Mouse (Mus musculus) left cerebral cortex, postnatal 14 days (tissue): ENCODE measurements around the gene Pam. TPM values are rescaled to one million over a fixed set of nuclear protein-coding genes. Genes with fewer than 3 reads are reported as not detected.

Experiments
- DNase-seq, 2 experiments: peaks; one replicate each; pipeline ENCODE4 v3.0.0; 2021 to 2022; ENCODE audit warnings: low spot score in 2 of 2, mixed read lengths in 1 of 2
- intact Hi-C: fragments of 180-260 bp; cut with DNase I; formaldehyde crosslinking; loops from one replicate; pipeline ENCODE4 v1.15.1; 2025
- total RNA-seq, 2 experiments: library from RNA; stranded (reverse); gene quantifications; 2 replicates each; pipeline ENCODE4 v1.2.3; 2021

Gene Pam
- total RNA-seq, 2 experiments from 2014 or later: 223 to 229 TPM

DNA sequence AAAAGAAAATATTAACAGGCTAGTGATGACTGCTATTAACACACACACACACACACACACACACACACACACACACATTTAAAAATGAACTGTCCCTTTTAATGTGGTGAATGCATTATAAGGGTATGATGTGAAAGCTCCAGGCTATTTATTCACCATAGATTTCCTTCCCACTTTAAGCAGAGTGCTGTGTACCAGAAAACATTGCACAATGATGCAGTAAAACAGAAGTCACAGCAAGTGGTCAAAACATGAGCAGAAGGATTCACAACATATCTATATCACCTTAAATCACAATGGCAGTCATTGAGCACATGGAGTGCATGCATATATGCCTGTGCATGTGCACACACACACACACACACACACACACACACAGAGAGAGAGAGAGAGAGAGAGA lies 160.5 kb downstream of the Pam start:
- DNase-seq: no peak
- intact Hi-C loops: no loop called here

DNA sequence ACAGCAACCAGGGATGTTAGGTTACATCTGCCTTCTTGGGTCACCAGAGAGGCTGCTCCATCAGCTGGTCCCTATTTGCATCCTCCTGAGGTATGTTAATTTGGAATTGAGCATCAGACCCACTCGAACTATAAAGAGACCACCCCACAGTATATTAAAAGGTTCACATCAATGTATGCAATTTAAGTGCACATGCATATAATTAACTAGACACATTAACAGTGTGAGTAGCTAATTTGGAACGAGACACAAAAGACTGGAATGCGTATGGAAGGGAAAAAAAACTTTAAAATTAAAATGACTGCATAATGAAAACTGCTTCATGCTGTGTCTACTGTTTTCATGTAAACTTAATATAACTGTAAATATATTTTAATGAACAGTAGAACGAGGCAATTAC lies 164.2 kb downstream of the Pam start:
- intact Hi-C loops: no loop called here
- no peak for DNase-seq

DNA sequence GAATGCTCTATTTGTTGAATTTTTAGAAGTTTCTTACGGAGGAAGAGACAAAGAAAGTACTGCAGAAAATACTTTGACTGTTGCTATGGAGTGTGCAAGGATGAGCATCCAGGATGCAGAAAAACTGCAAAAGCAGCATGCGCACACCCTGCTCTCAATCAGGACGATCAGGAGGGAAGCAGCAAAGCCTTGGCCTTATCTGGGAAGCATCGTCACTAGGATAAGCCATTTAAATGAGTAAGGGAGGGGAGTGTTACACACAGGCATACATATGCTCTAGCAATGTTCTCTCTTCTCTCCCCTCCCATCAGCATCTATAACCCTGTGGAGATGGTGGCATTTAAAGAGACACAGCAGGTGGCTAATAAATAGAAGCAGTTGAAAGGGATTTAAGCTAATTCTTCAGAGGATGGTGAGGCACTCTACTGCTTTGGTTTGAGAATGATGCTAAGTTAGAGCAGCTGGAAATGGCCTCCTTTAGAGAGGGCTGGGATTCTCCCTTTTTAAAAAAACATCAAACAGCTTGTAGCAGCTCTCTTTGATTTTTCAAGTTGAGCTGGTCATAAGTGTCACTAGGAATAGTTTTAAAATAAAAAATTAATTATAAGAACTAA lies 165.9 kb downstream of the Pam start:
- intact Hi-C loops: no loop called here

DNA sequence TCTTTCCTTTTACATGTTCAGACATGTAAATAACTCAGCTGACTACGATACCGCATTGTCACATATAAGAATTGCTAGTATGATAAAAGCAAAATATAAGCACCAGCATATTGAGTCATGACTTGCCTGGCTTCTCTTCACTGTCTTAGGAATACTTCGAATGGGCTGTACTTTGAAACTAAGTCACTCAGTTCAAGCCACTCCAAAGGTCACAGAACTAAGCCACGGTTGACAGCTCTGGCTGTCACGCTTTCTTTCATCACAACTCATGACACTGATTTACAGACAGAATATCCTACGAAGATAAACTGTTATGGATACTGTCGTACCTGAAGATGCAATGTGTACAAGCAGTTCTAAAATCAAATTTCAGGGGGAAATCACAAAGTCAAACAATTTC lies 168.7 kb downstream of the Pam start:
- no peak for DNase-seq
- intact Hi-C loops: no loop called here

More for the DNA sequence above, 165.9 kb downstream of the Pam start:
- DNase-seq: no peak

DNA sequence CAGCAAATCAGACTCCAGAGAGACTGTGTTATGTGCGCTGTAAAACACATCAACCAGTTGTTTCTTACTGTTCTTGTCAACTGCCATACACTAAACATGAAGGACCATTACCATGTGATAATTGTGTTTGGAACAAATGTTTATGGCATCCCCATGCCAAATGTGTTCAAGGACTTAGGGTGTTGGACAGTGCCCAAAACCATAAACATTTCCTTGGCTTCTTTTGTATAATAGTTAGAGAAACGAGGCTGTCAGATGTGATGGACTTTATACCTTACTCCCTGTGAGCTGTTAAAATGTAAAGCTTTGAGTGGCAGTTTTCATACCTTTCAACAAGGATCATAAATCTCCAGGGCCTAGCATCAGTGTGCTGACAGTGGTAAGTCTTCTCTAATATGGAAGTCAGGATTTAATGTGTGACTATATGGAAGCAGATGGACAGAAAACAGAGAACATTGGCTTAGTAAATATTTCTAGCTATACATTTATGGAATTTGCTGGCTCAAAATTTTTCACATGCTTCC lies 169.4 kb downstream of the Pam start:
- intact Hi-C loops: no loop called here
- DNase-seq: no peak

DNA sequence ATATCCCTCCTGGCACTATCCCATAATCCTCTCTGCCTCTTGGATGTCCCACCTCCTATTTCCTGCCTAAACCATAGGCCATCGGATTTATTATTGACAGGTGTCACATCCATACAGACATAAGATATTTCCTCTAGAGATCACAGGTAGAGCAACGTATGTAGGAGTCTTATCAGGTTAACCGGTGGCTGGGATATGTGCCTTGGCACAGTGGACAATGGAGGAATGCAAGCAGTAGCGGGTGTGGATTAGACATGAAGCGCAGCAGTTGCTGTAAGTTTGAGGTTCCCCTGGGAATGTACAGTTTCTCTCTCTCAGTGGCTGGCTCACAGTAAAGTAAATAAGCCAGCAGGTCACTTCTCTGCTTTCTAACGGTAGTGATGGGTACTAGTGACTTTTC lies 173.1 kb downstream of the Pam start:
- intact Hi-C loops: no loop called here
- DNase-seq: no peak

DNA sequence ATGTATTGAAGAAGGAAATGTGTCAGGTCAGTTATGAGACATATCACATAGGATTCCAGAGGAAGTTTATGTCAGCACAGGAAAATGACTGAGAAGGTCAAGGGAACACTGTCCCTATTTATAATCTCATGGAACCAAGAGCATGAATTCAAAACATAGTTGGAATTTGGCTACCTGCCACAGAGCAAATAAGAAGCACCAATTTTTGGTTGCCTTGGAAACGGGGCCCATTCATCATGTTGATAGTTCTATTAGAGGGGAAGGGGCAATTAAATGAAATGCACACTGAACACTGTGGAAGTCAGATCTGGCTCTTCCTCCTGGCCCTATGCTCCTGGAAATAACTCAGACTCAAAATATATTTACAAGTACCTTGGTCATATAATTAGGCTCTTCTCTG lies 173.6 kb downstream of the Pam start:
- intact Hi-C loops: no loop called here
- DNase-seq: no peak

DNA sequence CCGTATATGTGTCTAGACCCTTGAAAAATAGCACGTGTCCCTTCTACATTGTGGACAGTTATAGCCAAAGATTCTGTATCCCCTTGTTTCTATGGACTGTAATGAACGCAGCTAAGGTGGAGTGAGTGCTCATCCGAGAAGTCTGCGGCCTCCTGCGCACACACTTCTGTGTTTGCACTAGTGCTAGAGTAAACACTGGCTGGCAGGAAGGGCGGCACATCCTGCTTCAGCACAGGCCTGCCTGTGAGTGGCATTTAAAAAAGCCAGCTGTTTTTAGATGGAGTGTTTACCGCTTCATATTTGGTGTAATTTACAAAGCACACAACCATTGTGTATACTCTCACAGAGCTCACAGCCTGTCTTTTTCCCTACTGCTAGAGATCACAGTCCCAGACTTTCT lies 177.0 kb downstream of the Pam start:
- intact Hi-C loops: no loop called here
- no peak for DNase-seq

DNA sequence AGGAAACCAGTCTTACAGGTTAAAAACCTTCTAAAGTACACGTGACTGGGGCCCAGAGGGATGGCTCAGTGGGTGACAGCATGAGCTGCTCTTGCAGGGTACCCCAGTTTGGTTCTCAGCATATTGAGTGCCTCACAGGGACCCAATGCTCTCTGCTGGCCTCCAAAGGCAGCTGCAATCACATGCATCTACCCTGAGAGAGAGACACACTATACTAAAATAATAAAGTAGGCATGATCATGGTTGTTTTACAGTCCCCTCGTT lies 178.5 kb downstream of the Pam start:
- intact Hi-C loops: no loop called here
- DNase-seq: no peak

DNA sequence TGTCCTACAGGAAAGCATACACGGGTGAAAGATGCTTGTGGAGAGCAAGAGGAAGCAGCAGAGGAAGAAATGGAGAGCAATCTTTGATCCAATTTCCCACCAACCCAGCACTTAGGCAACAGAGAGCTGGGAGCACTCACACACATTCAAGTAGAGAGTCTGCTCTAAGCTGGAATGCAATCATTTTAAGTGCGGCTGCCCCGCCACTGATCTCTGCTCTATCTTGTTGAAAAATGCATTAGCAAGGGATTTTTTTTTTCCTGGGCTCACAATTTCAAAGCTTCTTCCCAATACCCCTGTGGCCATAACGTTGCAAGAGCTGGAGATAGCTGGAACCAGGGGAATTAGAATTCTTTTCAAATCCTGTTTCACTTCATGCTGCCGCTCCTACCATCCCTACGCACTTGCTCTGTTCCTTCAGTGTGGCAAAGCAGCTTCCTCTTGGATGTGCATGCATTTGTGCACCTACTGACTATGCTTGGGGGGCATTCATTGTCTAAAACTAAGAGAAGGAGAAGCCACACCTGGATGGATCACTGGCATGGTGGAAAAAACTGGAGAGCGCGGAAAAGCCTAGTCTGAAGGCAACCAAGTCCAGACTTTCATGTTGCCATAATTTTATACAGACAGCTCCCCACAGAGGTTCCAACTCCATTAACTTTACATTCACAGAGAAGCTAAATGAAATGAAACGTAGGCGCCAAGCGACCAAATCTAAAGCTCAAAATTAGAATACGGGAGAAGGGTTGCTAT lies 179.1 kb downstream of the Pam start:
- DNase-seq: peak in 1 of 2 experiments; percentile 23
- intact Hi-C loops: no loop called here

DNA sequence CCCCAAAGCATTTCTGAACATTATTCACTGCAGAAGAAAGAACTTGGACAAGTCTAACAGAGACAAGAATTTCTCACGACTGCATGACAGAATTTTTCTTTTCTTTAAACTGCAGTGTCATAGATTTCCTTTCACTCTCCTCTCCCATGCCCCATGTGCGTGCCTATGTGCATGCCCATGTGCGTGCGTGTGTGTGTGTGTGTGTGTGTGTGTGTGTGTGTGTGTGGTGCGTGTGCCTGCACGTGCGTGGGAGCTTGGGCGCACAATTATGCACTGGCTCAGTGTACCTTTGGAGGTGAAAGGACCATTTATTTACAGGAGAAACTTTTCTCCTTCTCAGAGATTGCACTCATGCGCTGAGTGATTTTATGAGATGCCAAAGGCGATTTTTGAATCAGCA lies 179.7 kb downstream of the Pam start:
- intact Hi-C loops: no loop called here

DNA sequence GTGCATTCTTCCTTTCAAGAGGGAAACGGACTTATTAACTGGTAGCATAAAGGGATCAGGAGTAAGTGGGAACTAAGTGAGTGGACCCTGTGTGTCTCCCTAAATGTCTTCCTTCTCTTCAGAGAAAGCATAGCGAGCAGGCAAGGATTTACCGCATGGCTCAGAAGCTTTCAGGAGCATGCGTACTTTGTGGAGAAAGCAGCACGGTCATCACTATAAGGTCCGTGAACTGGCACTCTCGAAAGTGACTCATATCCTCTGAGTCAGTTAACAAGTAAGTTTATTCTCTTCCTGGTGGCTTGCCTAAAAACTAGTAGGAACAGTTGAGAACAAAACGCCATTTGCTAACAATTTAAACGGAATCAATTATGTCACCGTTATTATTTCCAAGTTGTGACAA lies 184.6 kb downstream of the Pam start:
- DNase-seq: no peak
- intact Hi-C loops: no loop called here

More for the DNA sequence above, 179.7 kb downstream of the Pam start:
- no peak for DNase-seq

DNA sequence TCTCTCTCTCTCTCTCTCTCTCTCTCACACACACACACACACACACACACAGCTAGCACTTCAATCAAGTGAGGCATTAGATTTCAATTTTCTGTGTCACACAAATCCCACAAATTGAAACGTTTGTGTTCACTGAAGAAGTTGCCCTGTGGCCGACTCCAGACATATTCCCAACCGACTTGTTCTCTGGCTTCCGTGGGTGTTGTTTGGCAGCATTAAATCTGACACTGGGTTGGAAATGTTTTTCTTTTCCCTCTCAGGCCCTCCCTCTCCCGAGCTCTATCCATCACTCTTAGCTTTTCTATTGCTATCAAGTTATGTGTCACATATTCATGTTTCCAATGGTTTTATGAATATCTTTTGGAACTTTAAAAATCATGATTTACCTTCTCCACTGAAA lies 185.9 kb downstream of the Pam start:
- DNase-seq: no peak
- intact Hi-C loops: no loop called here

DNA sequence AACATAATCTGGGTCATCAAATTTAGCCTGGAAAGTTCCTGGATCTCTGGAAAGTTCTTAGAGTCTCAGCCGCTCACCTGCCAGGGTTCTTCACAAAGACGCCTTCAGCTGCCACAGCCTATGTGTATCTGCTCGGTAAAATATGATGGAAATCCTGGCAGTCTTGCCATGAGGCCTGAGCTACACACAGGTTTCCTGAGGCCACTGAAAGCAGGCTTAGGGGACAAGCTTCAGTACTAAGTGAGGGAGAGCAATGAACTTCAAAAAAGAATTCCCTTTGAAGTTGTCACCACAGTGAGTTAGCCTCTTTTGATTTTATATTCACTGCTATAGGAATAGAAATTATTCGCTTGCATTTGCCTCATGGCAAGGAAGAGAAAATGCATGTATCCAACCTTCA lies 186.7 kb downstream of the Pam start:
- no peak for DNase-seq
- intact Hi-C loops: no loop called here

DNA sequence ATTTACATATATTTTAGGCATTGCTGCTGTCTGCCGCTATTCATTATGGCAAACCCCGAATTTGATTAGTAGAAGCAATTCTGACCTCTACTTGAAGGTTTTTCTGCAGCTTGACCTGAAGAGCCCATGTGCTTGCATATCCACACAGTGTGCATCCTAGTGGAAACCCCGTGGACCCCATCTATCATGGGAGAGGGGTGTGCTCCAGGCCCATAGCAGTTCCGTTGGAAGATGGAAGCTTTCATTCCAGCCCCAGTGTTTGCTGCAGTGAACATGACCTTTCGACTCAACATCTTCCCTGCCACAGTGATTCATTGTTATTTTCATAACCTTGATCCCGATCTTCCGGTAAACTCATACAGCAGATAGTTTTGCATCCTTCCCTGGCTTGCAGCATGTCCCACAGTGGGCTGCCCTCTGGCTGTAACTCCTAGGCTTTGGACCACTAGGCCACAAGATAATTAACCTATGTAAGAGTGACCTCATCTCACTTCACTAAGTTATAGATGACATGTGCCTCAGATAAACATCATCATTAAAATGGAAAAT lies 191.5 kb downstream of the Pam start:
- no peak for DNase-seq
- intact Hi-C loops: no loop called here

DNA sequence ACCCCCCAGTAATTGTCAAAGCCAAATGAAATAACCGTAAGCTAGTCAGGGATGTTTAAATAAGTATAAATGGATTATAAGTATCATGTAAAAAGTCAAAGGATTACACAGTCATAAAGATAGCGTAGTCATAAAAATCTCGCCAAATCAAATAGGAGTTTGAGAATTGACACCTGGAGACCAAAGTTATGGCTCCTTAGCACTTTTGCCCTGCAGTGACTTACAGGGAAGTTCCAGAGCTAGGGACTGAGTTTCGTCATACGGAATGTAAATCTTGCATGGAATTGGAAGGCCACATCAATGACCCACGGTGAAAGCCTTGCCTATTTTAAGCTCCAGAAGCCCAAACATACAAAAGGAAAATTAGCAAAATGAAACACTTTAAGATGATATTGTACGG lies 192.6 kb downstream of the Pam start:
- intact Hi-C loops: no loop called here
- DNase-seq: no peak

DNA sequence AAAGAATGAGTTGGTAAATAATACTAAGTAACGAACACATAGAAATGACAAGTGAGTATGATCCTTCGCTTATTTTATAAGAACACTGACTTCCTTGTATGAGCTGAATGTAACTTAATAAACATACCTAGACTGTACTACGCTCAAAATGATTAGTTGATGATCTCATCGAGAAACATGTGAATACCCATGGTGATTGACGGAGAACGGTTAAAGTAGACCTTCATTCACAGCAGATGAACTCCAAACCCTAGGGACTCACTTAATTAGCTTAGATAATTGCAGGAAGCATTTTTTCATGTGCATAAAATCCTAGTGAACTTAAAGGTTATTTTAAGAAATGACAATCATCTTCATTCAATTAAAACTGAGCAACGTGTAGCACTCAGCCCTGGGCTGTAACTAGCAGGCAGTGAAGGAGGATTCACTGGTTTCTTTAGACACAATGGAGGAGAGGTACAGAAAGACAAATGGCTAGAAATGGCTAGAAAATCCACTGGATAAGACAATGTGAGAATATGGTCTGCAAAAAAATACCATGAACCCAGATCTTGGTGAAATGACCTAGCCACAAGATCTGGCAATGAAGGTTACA lies 194.8 kb downstream of the Pam start:
- intact Hi-C loops: no loop called here
- DNase-seq: no peak

DNA sequence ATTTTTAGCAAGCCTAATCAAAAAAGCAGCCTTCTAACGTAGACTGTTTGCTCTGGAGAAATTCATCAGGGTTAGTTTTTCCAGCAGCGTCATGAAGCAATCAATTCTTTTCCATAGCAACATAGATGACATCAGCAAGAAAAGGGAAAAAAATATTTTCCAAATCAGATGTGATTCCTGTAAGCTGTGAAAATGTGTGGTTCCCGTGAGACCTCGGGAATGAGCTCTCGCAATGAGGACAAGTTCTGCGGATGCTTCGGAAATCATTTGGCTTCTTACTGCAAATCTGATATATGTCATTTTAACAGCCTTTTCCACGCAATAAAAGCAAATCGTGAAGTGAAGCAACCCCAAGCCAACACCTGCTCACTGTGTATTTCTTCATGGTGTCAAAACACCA lies 207.9 kb downstream of the Pam start:
- intact Hi-C loops: no loop called here

DNA sequence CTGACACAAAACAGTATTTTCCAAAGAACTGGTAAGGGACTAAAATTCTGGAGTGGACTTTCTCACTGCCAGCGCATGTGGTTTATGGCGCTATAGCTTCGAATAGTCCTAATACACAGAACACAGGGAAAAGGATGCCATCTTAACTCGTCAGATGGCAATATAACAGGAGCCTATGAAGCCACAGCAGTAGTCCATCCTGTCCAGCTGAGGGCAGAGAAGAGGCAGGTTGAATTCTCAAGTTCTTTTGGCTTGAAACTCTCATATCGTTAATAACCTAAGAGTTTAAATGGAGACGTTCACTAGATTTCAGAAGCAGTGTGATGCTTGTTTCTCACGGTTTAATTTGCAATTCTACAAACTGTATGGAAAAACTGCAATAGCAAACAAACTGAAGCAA lies 211.9 kb downstream of the Pam start:
- intact Hi-C loops: no loop called here
- no peak for DNase-seq

More for the DNA sequence above, 207.9 kb downstream of the Pam start:
- DNase-seq: peak in 1 of 2 experiments; percentile 33

DNA sequence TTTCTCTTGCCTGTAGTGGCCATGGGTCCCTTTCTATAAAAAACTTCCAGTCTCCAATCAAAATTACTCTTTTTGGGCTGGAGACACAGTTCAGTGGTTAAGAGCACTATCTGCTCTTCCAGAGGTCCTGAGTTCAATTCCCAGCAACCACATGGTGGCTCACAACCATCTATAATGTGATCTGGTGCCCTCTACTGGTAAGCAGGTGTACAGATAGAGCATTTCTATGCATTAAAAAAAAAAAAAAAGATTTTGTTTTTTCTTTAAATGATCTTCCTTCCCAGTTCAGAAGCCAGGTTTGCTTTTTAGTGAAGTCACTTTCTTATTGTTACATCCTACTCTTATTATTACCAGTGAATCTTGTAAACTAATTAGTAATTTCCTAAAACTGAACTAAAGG lies 218.4 kb downstream of the Pam start:
- DNase-seq: no peak
- intact Hi-C loops: no loop called here
